ENCODE assay signal across 8 mouse cellular contexts in the genomic region with DNA sequence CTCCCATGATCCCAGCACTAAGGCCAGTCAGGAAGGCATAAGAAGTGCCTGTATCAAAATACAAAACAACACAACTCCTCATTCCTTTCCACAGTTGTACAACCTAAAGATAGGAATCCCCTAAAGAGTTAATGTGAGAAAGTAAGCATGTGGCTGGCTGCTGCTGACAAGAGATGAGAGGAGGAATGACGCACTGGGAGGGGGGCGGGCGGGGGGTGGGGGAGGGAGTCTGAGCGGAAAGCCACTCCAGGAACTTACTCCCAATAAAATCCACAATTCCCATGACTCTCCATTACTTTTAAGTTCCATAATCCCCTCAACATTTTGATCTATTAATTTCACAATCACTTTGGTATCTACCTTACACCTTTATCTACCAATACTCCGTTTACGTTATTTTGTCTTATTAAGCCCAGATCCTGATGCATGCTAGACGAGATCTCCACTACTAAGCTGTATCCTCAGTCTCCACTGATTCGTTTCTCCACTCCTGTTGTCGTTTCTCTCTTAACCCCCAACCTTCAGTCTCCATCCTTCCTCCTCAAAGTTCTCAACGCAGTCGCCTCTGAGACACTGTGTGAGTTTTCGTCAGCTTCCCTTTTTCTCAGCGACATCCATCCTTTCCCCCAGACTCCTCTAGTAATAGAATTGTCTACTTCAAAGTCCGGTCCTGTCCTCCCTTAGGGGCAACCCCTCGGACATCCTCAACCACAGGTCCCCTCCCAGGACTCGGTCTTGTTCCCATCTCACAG. TPM values are rescaled to one million over a fixed set of nuclear protein-coding genes. Genes with fewer than 3 reads are reported as not detected.
A peak's percentile ranks its signal among the peaks of the same experiment; 100 is the strongest.
DNase-seq lines count a peak whose midpoint lies in the region; ATAC-seq and TF ChIP-seq lines count a peak whose summit lies in the region.

No protein-coding gene starts in this region.

- H3K9ac ChIP-seq in lung, embryonic 15.5 days: peak overlapping the region; percentile 93
- peak overlapping the region; percentile 85 for H3K9ac ChIP-seq in intestine, postnatal 0 days (ENCODE audit: low read depth, low read length)

- peak overlapping the region; percentile 73 for H3K4me2 ChIP-seq in lung, embryonic 15.5 days
- H3K4me2 ChIP-seq in intestine, postnatal 0 days (replicated peaks; ENCODE audit: low read depth): peak overlapping the region; percentile 72

- H3K4me1 ChIP-seq in lung, embryonic 15.5 days: peaks cover 9% of the 10 kb centered on the region
- peaks cover 5% of the 10 kb centered on the region; the same call in 1 of the 2 replicates for H3K4me1 ChIP-seq in cortical plate, adult 2 months (ENCODE audit: control insufficient read depth, insufficient read depth, low read length)
- H3K4me1 ChIP-seq in intestine, postnatal 0 days (replicated peaks; ENCODE audit: control insufficient read depth, insufficient read depth, low read length): no peaks in the 10 kb centered on the region

- TF ChIP-seq CTCF in cortical plate, adult 2 months (IDR thresholded peaks at IDR 0.05; ENCODE audit: extremely low read depth, insufficient read depth, low read length): no peak
- no peak for TF ChIP-seq CTCF in intestine, postnatal 0 days (IDR thresholded peaks at IDR 0.05; ENCODE audit: low read depth)

- peak overlapping the region; percentile 89 for H3K4me3 ChIP-seq in lung, embryonic 15.5 days
- peak overlapping the region; percentile 75 for H3K4me3 ChIP-seq in cortical plate, adult 2 months (ENCODE audit: insufficient read depth, low read length)
- H3K4me3 ChIP-seq in intestine, postnatal 0 days (ENCODE audit: low read depth, low read length): peak overlapping the region; percentile 86

- H3K36me3 ChIP-seq in lung, embryonic 15.5 days: 0 out of 2 replicates have a peak, but pooled peaks cover 5% of the 10 kb centered on the region
- H3K36me3 ChIP-seq in intestine, postnatal 0 days (ENCODE audit: control insufficient read depth, insufficient read depth): no peaks in the 10 kb centered on the region; the same call in none of the 2 replicates

- no peaks in the 10 kb centered on the region for H3K27me3 ChIP-seq in lung, embryonic 15.5 days
- H3K27me3 ChIP-seq in intestine, postnatal 0 days (replicated peaks; ENCODE audit: control insufficient read depth, insufficient read depth, low read length): no peaks in the 10 kb centered on the region

- WGBS in lung, embryonic 15.5 days: under 1% methylated on average over 16 of the region's 16 CpGs
- under 1% methylated on average over 16 of the region's 16 CpGs for whole genome bisulfite sequencing in intestine, postnatal 0 days

- no peaks in the 10 kb centered on the region for H3K9me3 ChIP-seq in lung, embryonic 15.5 days
- no peaks in the 10 kb centered on the region for H3K9me3 ChIP-seq in intestine, postnatal 0 days (ENCODE audit: control insufficient read depth)

- peak overlapping the region; percentile 82 for H3K27ac ChIP-seq in lung, embryonic 15.5 days
- H3K27ac ChIP-seq in cortical plate, adult 2 months (ENCODE audit: insufficient read depth, low read length): peak overlapping the region; percentile 98
- H3K27ac ChIP-seq in intestine, postnatal 0 days (ENCODE audit: low read depth, low read length): peak overlapping the region; percentile 87

- no peak for DNase-seq in lung, postnatal 4 days
- DNase-seq in naive thymus-derived CD4-positive, alpha-beta T cell, adult 2 months (ENCODE audit: low read depth): peak; percentile 30
- DNase-seq in spleen, adult 12 weeks (ENCODE audit: low spot score): no peak
- DNase-seq in natural killer cell, adult 2 months (ENCODE audit: low spot score in 2 of 2): no peak
- no peak for DNase-seq in adrenal gland, postnatal 4 days (ENCODE audit: low spot score in 2 of 2)

- TF ChIP-seq POLR2A in cortical plate, adult 2 months (IDR thresholded peaks at IDR 0.05; ENCODE audit: extremely low read depth, insufficient read depth, low read length): no peak

- no peak for ATAC-seq in lung, embryonic 15.5 days (ENCODE audit: borderline replicate concordance, extremely low read depth, low FRiP score, low TSS enrichment)
- no peak for ATAC-seq in intestine, postnatal 0 days

RNA-seq across cellular contexts. Expression of a gene that starts 1.0 kb away (rescaled TPM):
- polyA plus RNA-seq in lung, embryonic 15.5 days (2015; fragmentation: Nextera tagmentation; extraction: Ambion mirVana): 17.2 and 18.1 TPM in 2 replicates
- 41.1 and 41.7 TPM in 2 replicates for polyA plus RNA-seq in cortical plate, adult 2 months (2012; rRNA removed)
- 13.1 and 14.7 TPM in 2 replicates for polyA plus RNA-seq in intestine, postnatal 0 days (2015; fragmentation: Nextera tagmentation; extraction: Ambion mirVana)
- total RNA-seq in adrenal gland, postnatal 4 days (2021): 10 to 100 TPM; 51.6 to 54.5 TPM

RNA-seq across cellular contexts. Expression of a gene that starts 5.1 kb away (rescaled TPM):
- polyA plus RNA-seq in lung, embryonic 15.5 days (2015; fragmentation: Nextera tagmentation; extraction: Ambion mirVana): 163 and 165 TPM in 2 replicates
- 48.0 and 52.4 TPM in 2 replicates for polyA plus RNA-seq in cortical plate, adult 2 months (2012; rRNA removed)
- 58.5 and 60.5 TPM in 2 replicates for polyA plus RNA-seq in intestine, postnatal 0 days (2015; fragmentation: Nextera tagmentation; extraction: Ambion mirVana)
- 10 to 100 TPM; 89.3 to 93.0 TPM for total RNA-seq in adrenal gland, postnatal 4 days (2021)

RNA-seq across cellular contexts. Expression of a gene that starts 18.5 kb away (rescaled TPM):
- 1.3 and 2.1 TPM in 2 replicates for polyA plus RNA-seq in lung, embryonic 15.5 days (2015; fragmentation: Nextera tagmentation; extraction: Ambion mirVana)
- polyA plus RNA-seq in cortical plate, adult 2 months (2012; rRNA removed): 0.72 and 0.77 TPM in 2 replicates
- 0.44 and 0.73 TPM in 2 replicates for polyA plus RNA-seq in intestine, postnatal 0 days (2015; fragmentation: Nextera tagmentation; extraction: Ambion mirVana)
- total RNA-seq in adrenal gland, postnatal 4 days (2021): 1 to 10 TPM; 3.7 to 7.8 TPM

RNA-seq across cellular contexts. Expression of a gene that starts 28.0 kb away (rescaled TPM):
- polyA plus RNA-seq in lung, embryonic 15.5 days (2015; fragmentation: Nextera tagmentation; extraction: Ambion mirVana): 64.0 and 71.4 TPM in 2 replicates
- 114 and 124 TPM in 2 replicates for polyA plus RNA-seq in cortical plate, adult 2 months (2012; rRNA removed)
- polyA plus RNA-seq in intestine, postnatal 0 days (2015; fragmentation: Nextera tagmentation; extraction: Ambion mirVana): 49.3 and 54.8 TPM in 2 replicates
- total RNA-seq in adrenal gland, postnatal 4 days (2021): 10 to 100 TPM; 53.4 to 53.9 TPM

RNA-seq across cellular contexts. Expression of a gene that starts 28.1 kb away (rescaled TPM):
- 13.3 and 14.9 TPM in 2 replicates for polyA plus RNA-seq in lung, embryonic 15.5 days (2015; fragmentation: Nextera tagmentation; extraction: Ambion mirVana)
- 21.4 and 21.6 TPM in 2 replicates for polyA plus RNA-seq in cortical plate, adult 2 months (2012; rRNA removed)
- 7.1 and 7.5 TPM in 2 replicates for polyA plus RNA-seq in intestine, postnatal 0 days (2015; fragmentation: Nextera tagmentation; extraction: Ambion mirVana)
- total RNA-seq in adrenal gland, postnatal 4 days (2021): 10 to 100 TPM; 10.7 to 11.5 TPM
